Mouse (Mus musculus) lung, adult 2 months (tissue): ENCODE results near the gene Gm37240. TPM values are rescaled to one million over a fixed set of nuclear protein-coding genes. Genes with fewer than 3 reads are reported as not detected.

Experiments used
- DNase-seq: peaks from one replicate; pipeline ENCODE4 v3.0.0; 2022
- H3K4me1 ChIP-seq: fragments of 200-500 bp; 2 replicates; pipeline ENCODE4 v1.6.1; 2011; ENCODE audit warnings: low read length; ENCODE audit not compliant: control insufficient read depth, insufficient read depth
- H3K4me3 ChIP-seq: fragments of 200-500 bp; replicated peaks from 2 replicates; pipeline ENCODE3; 2011; ENCODE audit warnings: low read depth, mild to moderate bottlenecking, control low read depth, low read length; ENCODE audit errors: extremely low read depth
- CTCF ChIP-seq: fragments of 200-500 bp; IDR thresholded peaks from 2 replicates; pipeline ENCODE4 v1.5.1; 2011; ENCODE audit warnings: mild to moderate bottlenecking, low read length, control low read depth; ENCODE audit not compliant: insufficient read depth
- POLR2A ChIP-seq: fragments of 200-500 bp; IDR thresholded peaks from 2 replicates; pipeline ENCODE4 v1.6.1; 2011; ENCODE audit warnings: low read depth, mild to moderate bottlenecking, control low read depth, low read length, borderline replicate concordance; ENCODE audit errors: extremely low read depth
- WGBS: fragments of 180-500 bp; shearing (Covaris S2); methylation state at CpG from one replicate; pipeline ENCODE4 v1.1.7; 2018; 5-methylcytosine and 5-hydroxymethylcytosine counted together
- polyA plus RNA-seq: library from polyadenylated mRNA; depleted of rRNA; stranded (reverse); fragments of >200 nt; gene quantifications from 2 replicates; pipeline ENCODE4 v1.2.3, GENCODE M21; 2012

Gm37240 gene
- polyA plus RNA-seq, 1 experiment = 16.9 TPM

DNA sequence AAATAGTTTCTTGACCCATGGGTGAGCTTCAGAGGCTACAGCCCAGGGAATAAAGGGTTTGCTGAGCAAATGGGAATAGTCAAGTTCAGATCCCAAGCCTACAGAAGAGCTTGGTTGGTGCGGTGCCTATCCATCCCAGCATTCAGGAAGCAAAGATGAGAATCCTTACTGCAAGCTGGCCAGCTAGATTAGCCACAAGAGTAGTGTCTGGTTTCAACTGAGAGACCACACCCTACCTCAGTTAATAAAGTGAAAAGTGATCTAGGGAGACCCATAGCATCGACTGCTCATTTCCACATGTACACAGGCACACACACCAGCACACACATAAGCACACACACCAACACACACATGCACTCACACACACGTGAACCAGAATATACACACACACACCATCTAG lies 145.6 kb downstream of the Gm37240 start:
- no peaks in the 10 kb centered on the region for H3K4me1 ChIP-seq
- no peak for DNase-seq
- 77% methylated on average over 3 of the region's 3 CpGs for WGBS
- no peak for TF ChIP-seq CTCF
- no peak for TF ChIP-seq POLR2A
- H3K4me3 ChIP-seq = no peak overlapping the region

DNA sequence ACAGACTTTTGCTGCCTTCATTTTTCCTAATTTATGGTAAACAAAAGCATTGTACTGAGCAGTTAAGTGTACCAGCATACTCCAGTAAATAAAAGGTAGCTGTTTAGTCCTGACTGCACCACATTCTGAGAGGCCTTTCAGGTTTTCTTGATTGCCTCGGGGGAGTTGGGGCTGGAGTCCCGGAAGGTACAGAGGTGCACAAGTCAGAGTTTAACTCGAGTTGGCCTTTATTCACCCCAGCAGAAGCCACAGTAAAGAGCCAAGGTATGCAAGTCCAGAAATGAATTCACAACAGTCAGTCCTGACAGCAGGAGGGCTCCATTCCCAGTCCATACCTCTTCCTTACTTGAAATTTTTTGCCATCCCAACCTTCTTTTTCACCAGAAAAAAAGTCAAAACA lies 148.7 kb downstream of the Gm37240 start:
- H3K4me1 ChIP-seq = no peaks in the 10 kb centered on the region
- 69% methylated on average over 3 of the region's 3 CpGs for WGBS
- no peak for TF ChIP-seq POLR2A
- no peak for TF ChIP-seq CTCF
- DNase-seq = no peak
- no peak overlapping the region for H3K4me3 ChIP-seq

DNA sequence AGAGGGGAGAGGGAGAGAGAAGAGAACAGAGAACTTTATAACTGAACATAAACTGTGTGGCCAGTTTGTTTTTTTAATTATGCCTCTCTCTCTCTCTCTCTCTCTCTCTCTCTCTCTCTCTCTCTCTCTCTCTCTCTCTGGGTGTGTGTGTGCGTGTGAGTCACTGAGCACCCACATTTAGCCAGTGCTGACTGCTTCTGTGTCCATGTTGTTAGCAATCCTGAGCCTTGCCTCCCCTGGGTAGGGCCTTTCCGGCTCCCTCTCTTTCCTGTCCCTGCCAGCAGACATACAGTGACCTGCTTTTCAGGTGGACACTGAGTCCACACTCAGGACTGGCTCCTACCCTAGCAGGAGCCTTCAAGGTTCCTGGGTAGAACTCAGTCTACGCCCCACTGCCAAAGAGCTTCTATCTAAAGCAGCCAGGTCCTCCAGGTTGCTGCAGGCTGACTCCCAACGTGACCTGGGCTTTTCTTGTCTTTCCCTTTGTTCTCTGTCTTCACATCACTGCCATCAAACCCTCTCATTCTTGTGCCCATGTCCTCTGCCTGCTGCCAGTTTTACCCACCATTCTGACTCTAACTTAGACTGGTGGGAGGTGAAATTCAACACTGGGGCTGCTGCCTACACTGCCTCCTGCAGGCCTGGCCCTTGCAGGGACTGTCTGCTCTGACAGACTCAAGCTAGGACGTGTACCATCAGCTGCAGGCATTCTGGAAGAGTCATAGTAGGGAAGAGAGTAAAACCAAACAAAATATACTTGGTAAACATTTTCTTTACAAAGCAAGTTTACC lies 153.2 kb downstream of the Gm37240 start:
- whole genome bisulfite sequencing = 76% methylated on average over 5 of the region's 5 CpGs
- no peak overlapping the region for H3K4me3 ChIP-seq
- no peak for TF ChIP-seq CTCF
- TF ChIP-seq POLR2A = no peak
- H3K4me1 ChIP-seq = no peaks in the 10 kb centered on the region
- DNase-seq = no peak

DNA sequence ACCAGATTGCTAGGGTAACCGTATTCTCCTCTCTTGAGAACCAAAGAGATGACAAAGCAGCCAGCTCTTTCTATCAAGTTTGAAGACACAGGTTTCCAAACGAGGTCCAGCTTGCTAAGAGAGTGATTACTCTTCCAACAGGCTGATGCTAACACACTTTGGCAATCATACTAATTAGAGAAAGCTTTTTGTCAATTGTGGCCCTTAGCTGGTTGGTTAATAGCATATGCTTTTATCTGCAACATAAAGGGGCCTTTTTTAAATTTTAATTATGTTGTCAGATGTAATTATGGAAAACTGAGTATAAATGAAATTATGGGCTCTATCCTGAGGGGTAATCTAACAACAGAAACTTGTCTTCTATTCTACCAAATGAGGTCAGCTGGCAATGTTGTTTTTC lies 160.1 kb downstream of the Gm37240 start:
- no peak for DNase-seq
- TF ChIP-seq CTCF = no peak
- TF ChIP-seq POLR2A = no peak
- H3K4me3 ChIP-seq = no peak overlapping the region
- H3K4me1 ChIP-seq = no peaks in the 10 kb centered on the region
- WGBS = 57% methylated on average over 2 of the region's 2 CpGs

DNA sequence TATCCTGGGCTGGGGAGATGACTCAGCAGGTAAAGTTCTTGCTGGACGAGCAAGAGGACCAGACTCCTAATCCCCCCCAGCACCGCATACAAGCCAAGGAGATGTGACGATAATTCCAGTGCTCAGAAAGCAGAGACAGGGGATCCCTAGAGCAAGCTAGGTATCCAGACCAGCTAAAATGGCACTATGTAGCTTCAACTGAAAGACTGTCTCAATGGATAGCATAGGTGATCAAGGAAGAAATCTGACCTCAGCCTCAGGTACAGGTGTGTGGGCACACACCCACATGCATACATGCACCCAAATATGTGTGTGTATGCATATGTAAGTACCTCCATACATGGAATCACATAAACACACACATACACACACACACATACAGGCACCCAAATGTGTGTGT lies 161.3 kb downstream of the Gm37240 start:
- TF ChIP-seq CTCF = no peak
- no peak for TF ChIP-seq POLR2A
- DNase-seq = no peak
- no peak overlapping the region for H3K4me3 ChIP-seq
- no peaks in the 10 kb centered on the region for H3K4me1 ChIP-seq
- 82% methylated on average over 3 of the region's 3 CpGs for WGBS

DNA sequence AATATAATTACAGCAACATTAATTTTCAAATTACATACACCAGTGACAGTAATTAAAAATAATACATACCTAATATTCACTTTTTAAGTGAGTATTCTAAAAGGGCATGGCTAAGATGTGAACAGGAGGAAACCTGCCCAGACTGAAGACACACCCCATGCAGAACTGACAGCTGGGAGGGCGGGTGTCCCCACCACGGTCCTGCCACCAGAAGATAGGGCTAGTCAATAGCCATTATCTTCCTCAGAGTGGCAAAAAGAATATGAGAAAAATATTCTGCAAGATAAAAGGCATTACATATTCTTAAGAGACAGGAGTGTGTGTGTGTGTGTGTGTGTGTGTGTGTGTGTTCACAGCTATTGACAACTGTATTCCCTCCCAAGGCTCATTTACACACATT lies 162.2 kb downstream of the Gm37240 start:
- H3K4me1 ChIP-seq = no peaks in the 10 kb centered on the region
- WGBS = 63% methylated on average over 2 of the region's 2 CpGs
- TF ChIP-seq POLR2A = no peak
- no peak for TF ChIP-seq CTCF
- no peak for DNase-seq
- no peak overlapping the region for H3K4me3 ChIP-seq

DNA sequence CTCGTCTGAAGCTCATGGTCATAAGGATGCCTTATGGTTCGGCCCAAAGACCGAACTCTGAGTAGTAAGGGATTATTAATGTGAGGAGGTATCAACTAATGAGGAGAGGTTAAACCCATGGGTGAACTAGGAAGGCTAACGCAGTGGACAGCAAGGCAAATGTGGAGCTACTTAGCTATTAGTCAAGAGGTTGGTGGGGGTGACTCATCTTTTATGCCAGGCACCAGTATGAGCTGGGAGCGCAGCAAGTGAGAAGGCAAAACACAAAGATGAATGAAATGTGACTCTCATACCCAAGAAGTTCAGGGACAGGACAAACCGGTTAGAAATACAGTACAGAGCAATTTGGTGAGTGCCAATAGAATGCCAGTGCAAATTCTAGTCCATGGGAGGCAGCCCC lies 164.7 kb downstream of the Gm37240 start:
- WGBS = 80% methylated on average over 6 of the region's 6 CpGs
- TF ChIP-seq POLR2A (no peak), CTCF (no peak)
- DNase-seq = no peak
- H3K4me3 ChIP-seq = no peak overlapping the region
- H3K4me1 ChIP-seq = no peaks in the 10 kb centered on the region

DNA sequence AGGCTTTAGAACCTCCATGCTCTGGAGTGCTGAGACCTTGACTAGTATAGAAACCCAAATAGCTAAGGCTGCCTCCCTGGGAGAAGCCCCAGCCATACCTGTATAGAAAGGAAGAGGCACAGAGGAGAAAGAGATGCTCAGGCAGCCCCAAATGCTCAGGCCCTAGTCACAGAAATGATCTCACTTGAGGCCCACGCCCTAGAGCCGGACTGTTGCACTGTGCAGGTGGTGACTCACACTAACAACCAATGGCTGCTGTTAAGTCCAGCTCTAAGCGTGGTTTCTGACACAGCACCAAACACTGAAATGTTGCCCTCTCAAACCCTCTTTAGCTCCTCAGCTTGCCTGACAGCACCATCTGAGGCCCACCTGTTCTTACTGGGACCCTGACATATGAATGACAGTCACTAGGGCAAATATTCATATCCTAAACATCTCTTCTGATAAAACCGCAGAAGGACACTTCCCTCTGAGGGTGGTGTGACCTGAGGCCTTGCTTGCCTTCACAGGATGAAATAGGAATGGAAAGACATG lies 171.5 kb downstream of the Gm37240 start:
- no peak for DNase-seq
- WGBS = 64% methylated on average over 4 of the region's 4 CpGs

DNA sequence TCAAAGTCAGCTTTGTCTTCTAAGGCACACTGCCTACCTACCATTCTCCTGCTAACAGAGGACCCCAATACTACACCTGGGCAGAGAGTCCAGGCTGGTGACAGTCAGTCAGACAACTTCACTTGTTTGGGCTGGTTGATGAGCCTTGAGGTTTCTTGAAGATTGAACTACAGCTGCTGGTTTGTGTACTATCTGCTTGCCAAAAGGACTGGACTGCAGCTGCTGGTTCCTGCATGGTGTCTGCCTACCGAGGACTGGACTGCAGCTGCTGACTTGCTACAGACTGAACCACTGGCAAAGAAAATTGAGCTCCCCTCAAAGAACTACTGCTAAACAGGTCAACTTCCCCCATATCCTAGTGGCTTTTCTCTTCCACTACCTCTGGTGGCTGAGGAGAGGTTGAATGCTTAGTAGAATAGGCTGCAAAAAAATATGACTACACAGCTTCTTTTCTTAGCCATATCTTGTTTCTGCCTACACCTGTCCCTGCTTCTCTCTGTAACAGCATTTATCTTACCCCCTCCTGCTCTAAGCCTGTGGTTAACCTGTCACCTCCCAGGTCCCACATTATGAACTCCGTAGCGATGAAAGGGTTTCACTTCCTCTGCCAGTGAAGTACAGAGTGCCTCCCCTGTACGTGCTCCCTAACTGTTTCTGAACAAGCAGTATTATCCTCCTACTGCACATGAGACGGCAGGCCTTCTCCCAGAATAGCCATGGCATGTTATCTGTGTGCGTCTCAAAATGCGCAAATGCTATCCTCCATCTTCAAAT lies 173.2 kb downstream of the Gm37240 start:
- no peaks in the 10 kb centered on the region for H3K4me1 ChIP-seq
- no peak overlapping the region for H3K4me3 ChIP-seq
- DNase-seq = no peak
- no peak for TF ChIP-seq POLR2A
- 88% methylated on average over 7 of the region's 7 CpGs for WGBS

More for the DNA sequence above, 171.5 kb downstream of the Gm37240 start:
- no peaks in the 10 kb centered on the region for H3K4me1 ChIP-seq
- no peak overlapping the region for H3K4me3 ChIP-seq
- TF ChIP-seq CTCF (no peak), POLR2A (no peak)
